Mouse (Mus musculus) limb, embryonic 13.5 days (tissue): ENCODE results near the gene Dnajb12. TPM values are rescaled to one million over a fixed set of nuclear protein-coding genes. Genes with fewer than 3 reads are reported as not detected.

Experiments used
- ATAC-seq: fragments of 200-750 bp; cut with Nextera tagmentation; 2 replicates; pipeline ENCODE4 v1.8.0; 2017; ENCODE audit warnings: low read depth, moderate number of reproducible peaks, moderate TSS enrichment; ENCODE audit not compliant: low FRiP score
- H3K27ac ChIP-seq: fragments of 300-500 bp; sonication (generic); 2 replicates; pipeline ENCODE4 v1.5.1; 2015; ENCODE audit warnings: inconsistent platforms, mild to moderate bottlenecking, moderate library complexity
- H3K27me3 ChIP-seq: fragments of 300-500 bp; sonication (generic); 2 replicates; pipeline ENCODE4 v1.6.1; 2015; ENCODE audit warnings: mild to moderate bottlenecking, inconsistent platforms
- H3K36me3 ChIP-seq: fragments of 300-500 bp; sonication (generic); 2 replicates; pipeline ENCODE4 v1.6.1; 2015; ENCODE audit warnings: inconsistent platforms, mild to moderate bottlenecking, moderate library complexity
- H3K4me1 ChIP-seq: fragments of 300-500 bp; sonication (generic); 2 replicates; pipeline ENCODE4 v1.6.1; 2015; ENCODE audit warnings: inconsistent platforms
- H3K4me2 ChIP-seq: fragments of 300-500 bp; sonication (generic); replicated peaks from 2 replicates; pipeline ENCODE4 v1.6.1; 2015; ENCODE audit warnings: inconsistent platforms, mild to moderate bottlenecking, moderate library complexity
- H3K4me3 ChIP-seq: fragments of 300-500 bp; sonication (generic); 2 replicates; pipeline ENCODE4 v1.5.1; 2015; ENCODE audit warnings: moderate library complexity, mild to moderate bottlenecking, inconsistent platforms
- H3K9ac ChIP-seq: fragments of 300-500 bp; sonication (generic); 2 replicates; pipeline ENCODE4 v1.6.1; 2015; ENCODE audit warnings: mild to moderate bottlenecking, inconsistent platforms
- H3K9me3 ChIP-seq: fragments of 300-500 bp; sonication (generic); 2 replicates; pipeline ENCODE4 v1.6.1; 2016; ENCODE audit warnings: inconsistent platforms
- WGBS: fragments of 180-500 bp; shearing (Covaris S2); methylation state at CpG from one replicate; pipeline ENCODE4 v1.1.7; 2015; 5-methylcytosine and 5-hydroxymethylcytosine counted together
- polyA plus RNA-seq: library from polyadenylated mRNA; unstranded; fragments of >200 nt; fragmentation: Nextera tagmentation; extraction: Ambion mirVana; gene quantifications from 2 replicates; pipeline ENCODE4 v1.2.1, GENCODE M21; 2015

The Dnajb12 gene
- polyA plus RNA-seq, 1 experiment from 2014 or later: 19.3 TPM

DNA sequence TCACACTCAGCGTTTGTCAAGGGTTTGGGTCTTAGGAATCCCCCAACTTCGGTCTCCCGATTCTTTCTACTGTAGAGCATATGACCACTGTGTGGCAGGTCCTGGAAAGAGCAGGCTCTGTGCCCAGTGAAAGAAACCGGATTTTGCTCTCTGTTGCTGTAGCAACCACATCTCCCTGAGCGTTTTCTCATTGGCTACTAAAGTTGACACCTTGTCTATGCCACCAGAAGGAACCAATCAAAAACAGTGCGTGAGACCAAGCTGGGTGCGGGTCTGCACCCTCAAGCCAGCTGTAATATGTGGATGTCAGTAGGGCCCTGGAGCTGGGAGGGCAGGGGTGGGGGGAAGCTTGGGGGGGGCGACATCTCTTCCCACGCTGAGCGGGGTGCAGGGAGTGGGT lies 51.6 kb downstream of the Dnajb12 start:
- no peaks in the 10 kb centered on the region for H3K36me3 ChIP-seq
- H3K4me1 ChIP-seq: peaks cover 9% of the 10 kb centered on the region
- H3K27ac ChIP-seq: no peak overlapping the region
- H3K4me2 ChIP-seq: peak overlapping the region; percentile 54
- no peak overlapping the region for H3K9ac ChIP-seq
- H3K4me3 ChIP-seq: no peak overlapping the region
- no peaks in the 10 kb centered on the region for H3K27me3 ChIP-seq
- 19% methylated on average over 10 of the region's 10 CpGs for WGBS
- H3K9me3 ChIP-seq: no peaks in the 10 kb centered on the region
- ATAC-seq: peak; percentile 93

DNA sequence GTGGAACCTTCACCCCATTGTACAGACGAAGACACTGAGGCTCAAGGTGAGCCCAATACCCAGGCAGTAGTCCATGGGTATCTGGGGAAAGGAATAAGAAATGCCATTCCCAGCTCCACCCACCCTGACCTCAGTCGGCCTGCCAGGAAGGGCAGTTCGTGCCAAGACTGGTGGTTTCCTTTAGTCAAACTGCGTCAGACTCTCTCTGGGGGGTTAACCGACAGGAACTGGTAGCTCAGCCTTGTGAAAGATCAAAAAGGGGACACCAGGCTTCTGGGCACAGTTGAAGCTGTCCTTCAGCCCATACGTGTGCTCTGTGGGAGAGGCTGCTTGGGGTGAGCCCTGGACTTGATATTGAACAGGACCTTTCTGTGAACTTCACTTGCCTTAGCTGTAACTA lies 53.2 kb downstream of the Dnajb12 start:
- Histone ChIP-seq H3K27ac (no peak overlapping the region), H3K9ac (no peak overlapping the region), H3K4me1 (peaks cover 14% of the 10 kb centered on the region), H3K36me3 (no peaks in the 10 kb centered on the region), H3K4me3 (no peak overlapping the region), H3K27me3 (no peaks in the 10 kb centered on the region), H3K9me3 (no peaks in the 10 kb centered on the region), H3K4me2 (no peak overlapping the region)
- ATAC-seq: no peak
- 83% methylated on average over 6 of the region's 6 CpGs for WGBS

DNA sequence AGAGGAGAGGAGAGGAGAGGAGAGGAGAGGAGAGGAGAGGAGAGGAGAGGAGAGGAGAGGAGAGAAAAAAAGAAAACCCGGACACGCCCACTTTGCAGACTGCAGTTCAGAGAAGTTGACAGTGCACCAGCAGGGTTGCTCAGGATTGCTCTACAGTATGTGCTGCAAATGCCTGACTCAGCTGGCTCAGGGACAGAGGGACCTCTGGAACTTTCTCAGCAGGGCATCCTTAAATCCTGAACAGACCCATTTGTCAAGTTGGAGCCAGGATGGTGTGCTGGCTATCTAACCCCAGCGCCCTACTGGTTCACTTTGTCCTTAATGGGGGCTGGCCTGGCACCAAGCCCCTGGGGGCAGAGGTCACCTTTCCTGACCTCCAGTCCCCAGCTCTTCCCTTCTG lies 54.7 kb downstream of the Dnajb12 start:
- ATAC-seq: no peak
- no peak overlapping the region for H3K27ac ChIP-seq
- H3K4me2 ChIP-seq: no peak overlapping the region
- peaks cover 14% of the 10 kb centered on the region for H3K4me1 ChIP-seq
- WGBS: 65% methylated on average over 3 of the region's 3 CpGs
- no peaks in the 10 kb centered on the region for H3K36me3 ChIP-seq
- H3K9ac ChIP-seq: no peak overlapping the region
- H3K27me3 ChIP-seq: no peaks in the 10 kb centered on the region
- no peaks in the 10 kb centered on the region for H3K9me3 ChIP-seq
- no peak overlapping the region for H3K4me3 ChIP-seq

DNA sequence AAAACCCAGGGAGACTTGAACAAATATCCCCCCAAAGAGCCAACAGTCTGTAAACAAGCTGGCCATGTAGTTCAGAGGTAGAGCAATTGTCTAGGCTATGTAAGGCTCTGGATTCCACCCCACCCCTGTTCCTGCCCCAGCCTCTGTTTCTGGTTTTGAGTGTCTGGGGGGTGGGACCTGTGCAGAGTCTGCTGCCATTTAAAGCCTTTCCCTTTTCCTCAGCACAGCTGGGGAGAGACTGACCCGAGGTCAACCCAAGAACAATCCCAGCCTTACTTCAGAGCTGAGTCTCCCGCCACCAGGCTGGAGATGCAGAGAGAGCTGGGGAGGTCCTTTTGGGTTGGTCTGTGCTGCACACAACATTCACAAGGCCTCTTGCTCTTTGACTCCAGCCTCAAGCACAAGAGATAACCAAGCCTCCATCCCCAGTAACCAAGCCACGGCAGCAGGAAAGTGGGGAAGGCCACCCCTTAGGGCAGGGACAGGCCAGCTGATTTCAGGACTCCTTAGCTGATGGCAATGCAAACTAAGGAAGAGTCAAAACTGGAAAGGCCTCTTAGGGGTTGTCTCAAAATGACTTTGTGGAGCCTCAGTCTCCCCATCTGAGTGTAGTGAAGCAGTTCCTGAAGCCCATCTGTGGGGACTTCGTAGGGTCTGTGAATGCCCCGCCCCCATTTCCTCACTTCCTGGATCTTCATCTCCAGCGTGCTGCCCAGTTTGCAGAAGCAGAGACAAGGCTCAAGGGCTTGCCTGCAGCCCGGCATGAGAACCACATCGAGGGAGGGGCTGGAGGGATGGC lies 56.9 kb downstream of the Dnajb12 start:
- H3K27ac ChIP-seq: 0 out of 2 replicates have a peak overlapping the region, but pooled peaks have one; percentile 22

DNA sequence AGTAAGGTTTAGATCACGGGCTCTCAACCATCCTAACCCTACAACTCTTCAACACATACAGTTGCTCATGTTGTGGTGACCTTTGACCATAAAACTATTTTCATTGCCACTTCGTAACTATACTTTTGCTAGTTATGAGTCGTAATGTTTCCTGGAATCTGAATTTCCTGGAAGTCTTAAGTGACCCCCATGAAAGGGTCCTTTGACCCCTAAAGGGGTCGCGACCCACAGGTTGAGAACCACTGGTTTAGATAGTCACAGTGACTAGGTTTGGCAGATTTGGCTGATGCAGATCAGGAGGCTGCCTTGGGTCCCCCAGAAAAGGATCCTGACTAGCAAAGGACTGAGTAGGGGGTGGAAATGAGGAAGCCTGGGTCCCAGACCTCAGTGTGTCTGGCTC lies 59.3 kb downstream of the Dnajb12 start:
- Histone ChIP-seq H3K9me3 (no peaks in the 10 kb centered on the region), H3K27me3 (no peaks in the 10 kb centered on the region), H3K4me3 (no peak overlapping the region), H3K4me1 (peaks cover 25% of the 10 kb centered on the region), H3K36me3 (no peaks in the 10 kb centered on the region), H3K9ac (no peak overlapping the region), H3K4me2 (no peak overlapping the region), H3K27ac (no peak overlapping the region)
- no peak for ATAC-seq
- 78% methylated on average over 5 of the region's 5 CpGs for WGBS

More for the DNA sequence above, 56.9 kb downstream of the Dnajb12 start:
- no peaks in the 10 kb centered on the region for H3K9me3 ChIP-seq
- H3K4me2 ChIP-seq: no peak overlapping the region
- no peak overlapping the region for H3K9ac ChIP-seq
- 0 out of 2 replicates have a peak, but pooled peaks have one; percentile 31 for ATAC-seq
- whole genome bisulfite sequencing: 45% methylated on average over 8 of the region's 8 CpGs
- no peaks in the 10 kb centered on the region for H3K36me3 ChIP-seq
- no peak overlapping the region for H3K4me3 ChIP-seq
- H3K27me3 ChIP-seq: no peaks in the 10 kb centered on the region
- peaks cover 6% of the 10 kb centered on the region for H3K4me1 ChIP-seq

DNA sequence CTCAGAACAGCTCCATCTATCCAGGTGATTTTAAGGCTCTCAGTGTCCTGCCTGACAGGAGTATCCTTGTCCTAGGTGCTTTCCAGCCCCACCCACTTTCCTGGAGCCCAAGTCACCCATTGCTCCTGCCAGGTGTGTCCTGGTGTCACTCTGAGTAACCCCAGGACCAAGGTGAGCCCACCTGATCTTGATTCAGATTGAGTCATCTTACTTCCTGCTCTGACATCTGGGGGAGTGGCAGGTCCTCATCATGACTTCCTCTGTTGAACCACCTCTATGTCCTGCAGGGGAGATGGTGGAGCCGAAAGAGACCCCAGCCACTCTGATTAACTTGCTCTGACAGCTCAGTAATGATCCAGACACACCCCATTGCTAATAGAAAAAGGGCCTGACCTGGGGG lies 59.7 kb downstream of the Dnajb12 start:
- H3K4me3 ChIP-seq: no peak overlapping the region
- H3K27me3 ChIP-seq: no peaks in the 10 kb centered on the region
- H3K9me3 ChIP-seq: no peaks in the 10 kb centered on the region
- 48% methylated on average over 1 of the region's 1 CpGs for WGBS
- no peak overlapping the region for H3K9ac ChIP-seq
- H3K36me3 ChIP-seq: no peaks in the 10 kb centered on the region
- peaks cover 28% of the 10 kb centered on the region for H3K4me1 ChIP-seq
- no peak overlapping the region for H3K27ac ChIP-seq
- H3K4me2 ChIP-seq: no peak overlapping the region
- ATAC-seq: no peak

DNA sequence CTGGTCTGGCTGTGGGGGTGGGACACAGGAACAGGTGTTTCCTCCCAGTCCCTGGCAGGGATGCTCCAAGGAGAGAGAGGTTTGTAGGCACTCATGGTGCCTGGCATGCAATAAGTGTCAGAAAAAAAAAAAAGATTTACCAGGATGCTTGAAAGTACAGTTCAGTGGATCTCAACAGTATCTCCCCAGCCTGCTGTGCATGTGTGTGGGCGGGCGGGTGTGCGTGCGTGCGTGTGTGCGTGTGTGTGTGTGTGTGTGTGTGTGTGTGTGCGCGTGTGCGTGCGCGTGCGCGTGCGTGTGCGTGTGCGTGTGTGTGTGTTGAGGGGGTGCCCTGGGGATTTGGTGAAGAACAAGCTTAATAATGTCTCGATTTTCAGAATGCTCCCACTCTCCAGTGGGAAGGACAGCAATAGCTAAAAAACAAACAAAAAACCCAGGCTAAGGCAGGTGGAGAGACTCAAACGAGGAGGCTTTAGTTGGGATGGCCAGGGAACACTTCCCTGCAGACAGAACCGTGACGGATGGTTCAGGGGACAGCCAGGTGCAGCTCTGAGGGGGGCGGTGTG lies 63.0 kb downstream of the Dnajb12 start:
- WGBS: 44% methylated on average over 21 of the region's 21 CpGs
- H3K27me3 ChIP-seq: no peaks in the 10 kb centered on the region
- peak overlapping the region; percentile 73 for H3K27ac ChIP-seq
- H3K9ac ChIP-seq: peak overlapping the region; percentile 56
- H3K4me3 ChIP-seq: peak overlapping the region; percentile 33
- ATAC-seq: no peak; the same call in 1 of the 2 replicates
- H3K4me2 ChIP-seq: peak overlapping the region; percentile 66
- H3K4me1 ChIP-seq: peaks cover 22% of the 10 kb centered on the region
- no peaks in the 10 kb centered on the region for H3K9me3 ChIP-seq
- no peaks in the 10 kb centered on the region for H3K36me3 ChIP-seq

DNA sequence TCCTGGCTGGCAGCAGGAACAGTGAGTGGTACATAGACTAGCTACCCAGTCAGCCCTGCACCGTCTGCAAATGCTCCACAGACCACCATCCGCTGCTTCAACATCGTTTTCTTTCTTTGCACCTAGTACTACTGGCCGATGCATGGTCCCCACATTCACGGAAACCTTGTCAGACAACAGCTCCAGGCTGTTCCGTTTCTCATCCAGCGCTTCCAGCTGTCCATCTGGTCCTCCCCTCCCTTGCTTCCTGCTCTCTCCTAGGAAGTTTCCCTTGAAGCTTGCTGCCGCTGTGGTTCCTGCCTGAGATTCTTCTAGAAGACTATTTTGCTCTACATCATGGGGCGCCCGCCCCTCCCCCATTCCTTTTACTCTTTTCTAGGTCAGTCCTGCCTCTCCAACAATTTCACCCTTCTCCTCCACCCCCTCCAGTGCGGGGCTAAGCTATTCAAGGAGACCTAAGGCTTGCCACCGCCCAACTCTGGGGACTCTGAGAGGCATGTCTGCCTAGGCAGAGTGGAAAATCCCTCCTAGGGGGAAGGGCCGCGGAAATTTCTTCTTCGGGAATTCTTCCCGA lies 63.6 kb downstream of the Dnajb12 start:
- Histone ChIP-seq H3K4me1 (peaks cover 24% of the 10 kb centered on the region), H3K36me3 (no peaks in the 10 kb centered on the region), H3K27ac (peak overlapping the region; percentile 73), H3K9me3 (no peaks in the 10 kb centered on the region), H3K27me3 (no peaks in the 10 kb centered on the region), H3K4me2 (peak overlapping the region; percentile 66), H3K9ac (peak overlapping the region; percentile 56), H3K4me3 (peak overlapping the region; percentile 33)
- peak; percentile 75 for ATAC-seq
- WGBS: 3% methylated on average over 16 of the region's 16 CpGs

DNA sequence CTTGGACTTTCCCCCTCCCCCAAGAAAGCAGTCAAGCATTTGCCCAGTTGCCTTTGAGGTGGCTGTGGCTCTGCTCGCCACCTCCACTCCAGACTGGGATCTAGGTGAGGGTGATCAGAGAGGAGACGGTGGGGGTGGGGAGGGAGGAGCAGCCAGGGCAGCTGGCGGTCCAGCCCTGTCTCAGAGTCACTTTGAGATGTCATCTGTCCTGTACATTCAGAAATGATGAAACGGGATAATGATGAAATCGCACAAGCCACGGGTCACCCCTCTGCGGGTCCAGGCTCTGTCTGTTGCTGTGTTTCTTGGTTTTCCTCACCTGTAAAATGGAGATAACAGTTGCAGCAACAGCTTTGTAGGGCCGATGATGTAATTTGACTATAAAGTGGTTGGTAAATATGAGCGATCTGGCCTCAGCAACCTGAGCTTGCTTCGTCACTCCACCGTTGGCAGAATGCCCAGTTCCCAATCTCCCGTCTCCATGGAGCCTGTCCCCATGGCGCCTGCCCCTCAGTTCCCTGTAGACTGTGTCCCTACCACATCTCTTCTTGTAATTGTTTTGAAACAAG lies 64.1 kb downstream of the Dnajb12 start:
- Histone ChIP-seq H3K4me3 (peak overlapping the region; percentile 33), H3K27me3 (no peaks in the 10 kb centered on the region), H3K36me3 (no peaks in the 10 kb centered on the region), H3K9me3 (no peaks in the 10 kb centered on the region), H3K9ac (peak overlapping the region; percentile 56), H3K4me2 (peak overlapping the region; percentile 66), H3K4me1 (peaks cover 29% of the 10 kb centered on the region), H3K27ac (peak overlapping the region; percentile 73)
- 37% methylated on average over 13 of the region's 13 CpGs for WGBS
- peak; percentile 42 for ATAC-seq

DNA sequence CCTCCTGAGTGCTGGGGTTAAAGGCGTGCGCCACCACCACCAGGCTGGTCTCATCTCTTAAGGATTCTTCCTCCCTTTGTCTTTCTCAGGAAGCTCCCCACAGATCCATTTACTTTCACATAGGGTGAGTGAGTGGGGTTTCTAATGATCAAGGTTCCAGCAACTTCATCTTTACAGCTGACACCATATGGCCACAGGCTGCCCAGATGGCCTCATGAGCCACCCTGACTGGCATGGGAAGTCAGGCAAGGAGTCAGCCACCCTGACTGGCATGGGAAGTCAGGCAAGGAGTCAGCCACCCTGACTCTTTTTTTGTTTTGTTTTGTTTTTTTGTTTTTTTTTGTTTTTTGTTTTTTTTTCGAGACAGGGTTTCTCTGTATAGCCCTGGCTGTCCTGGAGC lies 66.1 kb downstream of the Dnajb12 start:
- Histone ChIP-seq H3K4me3 (no peak overlapping the region), H3K27me3 (no peaks in the 10 kb centered on the region), H3K36me3 (peaks cover 15% of the 10 kb centered on the region), H3K9me3 (no peaks in the 10 kb centered on the region), H3K27ac (no peak overlapping the region), H3K9ac (no peak overlapping the region), H3K4me1 (peaks cover 48% of the 10 kb centered on the region), H3K4me2 (no peak overlapping the region)
- no peak for ATAC-seq
- WGBS: 91% methylated on average over 3 of the region's 3 CpGs

DNA sequence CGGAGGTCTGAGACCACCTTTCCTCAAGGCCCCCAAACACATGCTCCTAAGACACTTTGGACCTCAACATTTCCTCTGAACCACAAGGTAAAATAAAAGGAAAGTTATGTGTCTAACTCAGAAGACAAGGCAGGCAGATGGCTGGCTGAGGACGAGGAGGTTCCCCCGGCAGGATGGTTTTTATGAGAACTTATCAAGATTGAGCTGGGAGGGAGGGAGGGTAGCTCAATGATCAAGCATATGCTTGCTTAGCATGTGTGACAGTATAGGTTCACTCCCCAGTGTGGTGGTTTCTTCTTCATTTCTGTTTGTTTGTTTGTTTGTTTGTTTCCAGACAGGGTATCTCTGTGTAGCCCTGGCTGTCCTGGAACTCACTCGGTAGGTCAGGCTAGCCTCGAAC lies 67.0 kb downstream of the Dnajb12 start:
- Histone ChIP-seq H3K36me3 (peaks cover 15% of the 10 kb centered on the region), H3K27me3 (no peaks in the 10 kb centered on the region), H3K4me1 (peaks cover 49% of the 10 kb centered on the region), H3K4me2 (no peak overlapping the region), H3K9me3 (no peaks in the 10 kb centered on the region), H3K9ac (no peak overlapping the region), H3K4me3 (no peak overlapping the region), H3K27ac (no peak overlapping the region)
- ATAC-seq: no peak
- 81% methylated on average over 5 of the region's 5 CpGs for WGBS
